Mouse (Mus musculus): ENCODE results near the gene Fam240a. TPM values are rescaled to one million over a fixed set of nuclear protein-coding genes. Genes with fewer than 3 reads are reported as not detected.
A peak's percentile ranks its signal among the peaks of the same experiment; 100 is the strongest.

The Fam240a gene
- polyA plus RNA-seq, 1 experiment from 2014 or later: not detected

DNA sequence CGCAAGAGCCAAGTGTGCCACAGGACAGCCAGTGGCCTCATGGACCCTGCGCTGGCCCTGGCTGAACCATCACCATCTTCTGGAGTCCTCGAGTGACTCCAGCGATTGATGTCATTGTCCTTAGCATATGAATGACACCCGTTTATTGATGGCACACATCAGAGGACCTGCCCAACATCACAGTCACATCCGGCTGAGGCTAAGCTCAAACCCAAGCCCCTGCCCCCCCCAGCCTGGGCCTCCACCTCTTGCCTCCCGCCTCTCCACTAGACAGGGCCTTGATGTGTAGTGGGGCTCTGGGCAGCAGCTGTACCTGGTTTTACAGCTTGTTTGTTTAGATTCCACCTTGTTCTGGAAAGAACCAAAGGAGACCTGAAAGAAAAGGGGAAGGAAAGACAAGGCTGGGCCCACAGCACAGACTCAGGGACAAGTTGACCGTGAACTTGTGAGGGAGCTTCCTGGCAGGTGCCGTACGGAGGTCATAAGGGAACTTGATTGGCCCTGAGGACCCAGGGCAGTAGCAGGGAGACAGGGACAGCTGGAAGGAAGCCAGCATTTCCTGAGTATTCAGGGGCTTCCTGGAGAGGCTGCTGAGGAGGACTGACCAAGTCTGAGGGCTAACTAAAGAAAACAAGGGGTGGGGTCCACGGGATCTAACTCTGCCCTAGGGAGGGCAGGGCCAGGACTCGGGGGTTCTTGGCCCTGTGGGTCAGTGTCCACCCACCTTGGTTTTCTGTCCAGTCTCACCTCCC is 25.4 kb downstream of the Fam240a start:
- no peak overlapping the region for H3K9ac ChIP-seq
- H3K4me2 ChIP-seq (replicated peaks): no peak overlapping the region
- no peaks in the 10 kb centered on the region for H3K27me3 ChIP-seq
- no peaks in the 10 kb centered on the region for H3K9me3 ChIP-seq (replicated peaks)
- no peak overlapping the region for H3K27ac ChIP-seq (replicated peaks)
- H3K36me3 ChIP-seq: peaks cover 8% of the 10 kb centered on the region; the same call in 1 of the 2 replicates
- WGBS: 76% methylated on average over 12 of the region's 12 CpGs
- no peak for ATAC-seq (ENCODE audit: insufficient number of reproducible peaks, low FRiP score, low TSS enrichment, low read depth)
- H3K4me1 ChIP-seq: peaks cover 7% of the 10 kb centered on the region
- no peak overlapping the region for H3K4me3 ChIP-seq (replicated peaks)

DNA sequence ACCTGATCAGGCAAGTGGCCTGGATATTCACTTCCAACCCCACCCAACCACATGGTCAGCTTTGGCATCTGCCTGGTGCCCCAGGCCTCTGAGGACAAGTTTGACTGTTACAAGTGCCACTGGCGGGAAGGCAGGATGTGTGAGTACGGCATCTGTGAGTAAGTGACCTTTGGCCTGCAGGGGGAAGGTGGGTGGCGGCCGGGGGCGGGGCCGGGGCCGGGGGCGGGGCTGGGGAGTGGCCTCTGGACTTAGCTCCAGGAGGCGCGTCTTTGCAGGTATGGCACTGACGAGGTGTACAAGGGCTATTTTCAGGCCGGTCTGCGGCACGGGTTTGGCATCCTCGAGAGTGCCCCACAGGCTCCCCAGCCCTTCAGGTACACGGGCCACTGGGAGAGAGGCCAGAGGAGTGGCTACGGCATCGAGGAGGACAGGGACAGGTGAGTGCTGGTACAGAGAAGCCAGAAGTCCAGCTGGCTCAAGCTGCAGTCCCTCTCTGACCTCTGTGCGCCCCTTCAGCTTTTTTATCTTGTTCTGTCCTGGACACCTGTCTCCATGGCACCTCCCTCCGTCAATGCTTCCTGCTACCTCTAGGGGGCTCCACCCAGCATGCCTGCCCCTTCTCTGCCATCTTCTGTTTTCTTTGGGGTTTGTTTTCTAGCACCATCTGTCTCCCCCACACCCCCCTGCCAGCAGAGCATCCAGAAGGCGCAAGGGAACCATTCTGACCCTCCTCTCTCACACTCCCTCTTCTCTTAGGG is 26.5 kb downstream of the Fam240a start:
- Histone ChIP-seq H3K4me2 (replicated peaks) (no peak overlapping the region), H3K4me3 (replicated peaks) (no peak overlapping the region), H3K9me3 (replicated peaks) (no peaks in the 10 kb centered on the region), H3K36me3 (peaks cover 8% of the 10 kb centered on the region; the same call in 1 of the 2 replicates), H3K4me1 (peaks cover 4% of the 10 kb centered on the region), H3K9ac (no peak overlapping the region), H3K27ac (replicated peaks) (no peak overlapping the region), H3K27me3 (no peaks in the 10 kb centered on the region)
- 15% methylated on average over 21 of the region's 21 CpGs for WGBS
- ATAC-seq (ENCODE audit: insufficient number of reproducible peaks, low FRiP score, low TSS enrichment, low read depth): no peak

DNA sequence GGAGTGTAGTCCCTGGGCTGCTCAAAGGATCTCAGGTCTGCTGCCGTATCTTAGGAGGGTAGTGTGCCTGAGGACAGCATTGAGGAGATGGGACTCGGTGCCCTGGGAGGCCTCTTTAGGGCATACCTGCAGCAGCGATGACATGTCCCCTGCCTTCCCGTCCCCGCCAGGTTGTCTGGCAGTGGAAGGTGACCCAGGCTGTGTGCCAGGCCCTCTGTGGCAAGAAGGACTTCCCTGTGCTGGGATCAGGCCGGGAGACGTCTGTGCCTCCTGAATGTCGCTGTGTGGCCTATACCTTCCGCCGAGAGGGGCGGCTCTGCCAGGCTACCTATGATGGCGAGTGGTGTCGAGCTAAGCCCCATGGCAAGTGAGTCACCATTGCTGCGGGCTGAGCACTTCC is 27.7 kb downstream of the Fam240a start:
- 88% methylated on average over 14 of the region's 14 CpGs for WGBS
- no peaks in the 10 kb centered on the region for H3K27me3 ChIP-seq
- no peak for ATAC-seq (ENCODE audit: insufficient number of reproducible peaks, low FRiP score, low TSS enrichment, low read depth)
- peaks cover 4% of the 10 kb centered on the region for H3K4me1 ChIP-seq
- H3K36me3 ChIP-seq: peaks cover 8% of the 10 kb centered on the region; the same call in 1 of the 2 replicates
- no peak overlapping the region for H3K4me2 ChIP-seq (replicated peaks)
- H3K27ac ChIP-seq (replicated peaks): no peak overlapping the region
- H3K9me3 ChIP-seq (replicated peaks): no peaks in the 10 kb centered on the region
- H3K9ac ChIP-seq: no peak overlapping the region
- H3K4me3 ChIP-seq (replicated peaks): no peak overlapping the region

DNA sequence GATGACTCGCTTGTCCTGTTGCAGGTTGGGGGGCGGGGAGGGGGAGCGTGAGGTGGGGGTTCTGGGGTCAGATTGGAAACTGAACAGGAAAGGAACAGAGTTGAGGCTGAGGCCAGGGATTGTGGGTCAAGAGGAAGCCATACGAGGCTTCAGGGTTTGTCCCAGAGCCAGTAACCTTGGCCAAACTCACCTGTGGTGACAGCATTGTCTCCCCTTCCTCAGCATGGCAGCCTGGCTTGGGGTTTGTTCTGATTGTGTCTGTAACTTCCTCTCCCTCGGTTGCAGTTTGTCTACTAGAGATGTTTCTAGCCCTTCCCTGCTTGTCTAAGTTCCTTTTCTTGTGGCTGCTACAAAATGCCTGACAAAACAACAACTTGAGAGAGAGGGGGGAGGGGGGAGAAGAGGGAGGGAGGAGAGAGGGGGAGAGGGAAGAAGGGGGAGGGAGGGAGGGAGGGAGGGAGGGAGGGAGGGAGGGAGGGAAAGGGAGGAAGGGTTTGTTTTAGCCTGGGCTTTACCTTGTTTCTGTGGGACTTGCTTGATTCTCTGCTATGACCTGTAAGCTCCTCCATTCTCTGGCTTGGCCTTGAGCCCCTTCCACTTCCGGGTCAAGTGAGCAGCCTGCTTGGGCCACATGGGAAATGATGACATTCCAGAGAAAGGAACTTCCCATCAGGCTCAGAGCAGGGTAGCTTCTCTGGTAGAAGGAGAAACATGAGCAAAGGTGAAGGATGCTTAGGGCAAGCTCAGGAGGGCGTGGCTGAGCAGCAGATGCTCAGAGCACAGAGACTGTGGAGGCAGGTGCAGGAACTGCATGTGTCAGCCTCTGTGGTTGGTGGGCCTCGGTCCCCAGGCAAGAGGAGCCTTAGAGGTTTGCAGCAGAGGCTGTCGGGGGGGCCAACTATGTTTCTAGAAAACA is 29.0 kb downstream of the Fam240a start:
- no peak for ATAC-seq (ENCODE audit: insufficient number of reproducible peaks, low FRiP score, low TSS enrichment, low read depth)
- H3K27ac ChIP-seq (replicated peaks): no peak overlapping the region
- no peak overlapping the region for H3K4me2 ChIP-seq (replicated peaks)
- no peak overlapping the region for H3K4me3 ChIP-seq (replicated peaks)
- 58% methylated on average over 9 of the region's 9 CpGs for WGBS
- H3K36me3 ChIP-seq: peaks cover 4% of the 10 kb centered on the region; the same call in 1 of the 2 replicates
- H3K9ac ChIP-seq: no peak overlapping the region
- H3K9me3 ChIP-seq (replicated peaks): no peaks in the 10 kb centered on the region
- H3K27me3 ChIP-seq: no peaks in the 10 kb centered on the region
- peaks cover 4% of the 10 kb centered on the region for H3K4me1 ChIP-seq

DNA sequence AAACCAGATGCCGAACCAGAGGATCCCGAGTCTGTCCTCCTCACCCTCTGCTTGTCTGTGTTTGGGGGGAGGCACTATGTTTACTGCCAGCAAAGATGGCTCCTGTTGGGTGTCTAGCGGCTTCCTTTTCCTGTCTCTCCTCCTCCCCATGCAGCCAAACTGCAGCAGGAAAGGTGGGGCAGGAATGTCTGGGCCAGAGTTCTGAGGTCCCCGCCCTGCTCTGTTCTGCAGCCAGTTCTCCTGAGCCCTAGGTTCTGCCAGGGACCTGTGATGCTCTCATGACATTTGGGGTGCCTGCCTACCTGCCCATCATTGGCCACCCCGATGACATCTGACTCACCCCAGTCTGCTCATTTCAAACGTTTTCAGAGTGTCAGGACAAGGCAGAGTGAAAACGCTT is 34.7 kb downstream of the Fam240a start:
- H3K9ac ChIP-seq: no peak overlapping the region
- H3K27me3 ChIP-seq: 0 out of 2 replicates have a peak, but pooled peaks cover 5% of the 10 kb centered on the region
- no peak overlapping the region for H3K4me3 ChIP-seq (replicated peaks)
- H3K36me3 ChIP-seq: no peaks in the 10 kb centered on the region
- H3K4me1 ChIP-seq: peaks cover 32% of the 10 kb centered on the region
- 69% methylated on average over 7 of the region's 7 CpGs for WGBS
- H3K4me2 ChIP-seq (replicated peaks): no peak overlapping the region
- H3K9me3 ChIP-seq (replicated peaks): no peaks in the 10 kb centered on the region
- no peak for ATAC-seq (ENCODE audit: insufficient number of reproducible peaks, low FRiP score, low TSS enrichment, low read depth)
- no peak overlapping the region for H3K27ac ChIP-seq (replicated peaks)

DNA sequence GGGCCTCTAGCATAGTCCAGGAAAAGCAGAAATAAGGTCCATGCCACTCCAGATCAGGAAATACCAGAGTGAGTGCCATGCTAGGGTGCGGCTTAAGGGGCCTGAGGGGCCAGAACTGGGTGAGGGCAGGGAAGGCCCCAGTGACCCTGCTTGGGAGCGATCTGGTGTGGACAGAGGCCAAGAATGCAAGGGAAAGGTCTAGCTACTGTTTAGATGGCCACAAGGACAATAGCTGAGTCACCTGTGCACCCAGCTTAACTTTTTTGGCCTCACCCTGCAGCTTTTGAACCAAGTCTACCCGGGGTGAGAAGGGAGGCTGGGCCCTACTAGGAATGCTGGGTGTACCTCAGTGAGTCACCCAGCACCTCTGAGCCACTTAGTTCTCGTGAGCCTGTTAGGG is 35.9 kb downstream of the Fam240a start:
- WGBS: 65% methylated on average over 4 of the region's 4 CpGs
- ATAC-seq (ENCODE audit: insufficient number of reproducible peaks, low FRiP score, low TSS enrichment, low read depth): no peak
- peak overlapping the region; percentile 88 for H3K4me2 ChIP-seq (replicated peaks)
- H3K4me1 ChIP-seq: peaks cover 32% of the 10 kb centered on the region
- 0 out of 2 replicates have a peak, but pooled peaks cover 5% of the 10 kb centered on the region for H3K27me3 ChIP-seq
- peak overlapping the region; percentile 61 for H3K4me3 ChIP-seq (replicated peaks)
- no peaks in the 10 kb centered on the region for H3K9me3 ChIP-seq (replicated peaks)
- no peak overlapping the region for H3K27ac ChIP-seq (replicated peaks)
- no peaks in the 10 kb centered on the region for H3K36me3 ChIP-seq
- peak overlapping the region; percentile 35; the same call in 1 of the 2 replicates for H3K9ac ChIP-seq

DNA sequence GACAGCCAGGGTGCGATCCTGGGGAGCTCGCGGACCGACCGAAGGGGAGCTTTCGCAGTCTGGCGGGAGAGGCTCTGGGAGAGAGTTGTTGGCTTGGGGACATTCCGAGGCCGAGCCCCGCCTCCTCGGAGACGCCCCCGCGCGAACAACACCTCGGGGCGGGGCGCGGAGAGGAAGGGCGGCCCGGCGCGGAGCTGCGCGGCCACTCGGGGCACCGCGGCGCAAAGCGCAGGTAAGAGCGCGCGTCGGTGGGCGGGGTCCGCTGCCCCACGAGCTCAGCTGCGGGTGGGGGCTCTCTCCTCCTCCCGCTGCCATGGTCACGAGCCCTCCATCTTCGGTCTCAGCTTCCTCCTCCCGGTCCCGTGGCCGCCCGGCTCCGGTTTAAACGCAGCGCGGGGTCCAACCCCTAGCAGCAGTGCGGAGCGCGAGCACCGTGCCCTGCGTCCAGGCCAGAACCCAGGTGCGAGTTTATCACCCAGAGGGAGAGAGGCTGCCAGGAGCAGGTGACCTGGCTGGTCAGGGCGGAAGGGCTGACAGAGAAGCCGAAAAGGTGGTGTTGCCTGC is 36.6 kb downstream of the Fam240a start, which contains the start of gene Tmie:
Tmie (minus strand) TSS at position 116 of the 564 bp plus-strand sequence.
- Histone ChIP-seq H3K27ac (replicated peaks) (peak within 1 kb of the TSS; percentile 73; the same call in 1 of the 2 replicates), H3K27me3 (0 out of 2 replicates have a peak, but pooled peaks cover 5% of the 10 kb centered on the region), H3K9me3 (replicated peaks) (no peaks in the 10 kb centered on the region), H3K4me3 (replicated peaks) (peak within 1 kb of the TSS; percentile 61), H3K9ac (peak within 1 kb of the TSS; percentile 35), H3K36me3 (no peaks in the 10 kb centered on the region), H3K4me2 (replicated peaks) (peak within 1 kb of the TSS; percentile 88), H3K4me1 (peaks cover 39% of the 10 kb centered on the region)
- ATAC-seq (ENCODE audit: insufficient number of reproducible peaks, low FRiP score, low TSS enrichment, low read depth): peak; percentile 73
- WGBS: under 1% methylated on average over 48 of the region's 57 CpGs

DNA sequence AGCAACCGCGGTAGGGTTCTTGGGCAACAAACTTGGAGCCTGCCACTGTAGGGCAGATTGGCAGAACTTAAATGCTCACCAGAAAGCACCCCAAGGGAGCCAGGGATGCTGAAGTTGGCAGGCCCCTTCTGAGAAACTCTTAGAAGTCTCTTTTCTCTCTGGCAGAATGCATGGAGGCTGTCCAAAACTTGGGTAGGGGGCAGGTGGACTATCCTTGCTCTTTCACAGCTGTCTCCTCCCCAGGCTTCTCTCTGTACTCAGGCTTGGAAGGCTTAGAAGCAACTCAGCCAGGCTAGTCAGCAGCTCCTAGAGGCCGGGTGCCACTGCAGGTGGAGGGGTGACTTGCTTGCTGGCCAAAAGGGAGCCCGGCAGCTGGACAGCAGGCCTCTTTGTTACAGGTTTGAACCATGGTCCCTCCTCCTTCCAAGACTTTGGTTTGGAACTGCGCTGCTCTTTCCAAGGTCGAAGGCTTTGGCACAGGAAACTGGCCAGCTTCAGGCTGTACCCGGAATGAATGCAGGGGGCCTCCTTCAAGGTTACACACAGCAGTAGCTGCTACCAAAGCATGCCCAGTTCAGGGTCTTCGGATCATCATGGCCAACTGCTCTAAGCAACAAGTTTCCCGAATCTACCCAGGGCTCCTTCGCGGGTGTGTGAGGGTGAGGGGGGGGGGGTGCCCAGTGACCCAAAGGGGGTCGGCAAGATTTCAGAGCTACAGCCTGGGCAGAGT is 37.3 kb downstream of the Fam240a start, which contains the start of gene Als2cl:
Als2cl (plus strand) TSS at position 680 of the 730 bp plus-strand sequence.
- Histone ChIP-seq H3K4me3 (replicated peaks) (peak within 1 kb of the TSS; percentile 61), H3K9me3 (replicated peaks) (no peaks in the 10 kb centered on the region), H3K9ac (peak within 1 kb of the TSS; percentile 35), H3K4me1 (peaks cover 47% of the 10 kb centered on the region), H3K27ac (replicated peaks) (peak within 1 kb of the TSS; percentile 73; the same call in 1 of the 2 replicates), H3K27me3 (peaks cover 5% of the 10 kb centered on the region; the same call in 1 of the 2 replicates), H3K36me3 (no peaks in the 10 kb centered on the region), H3K4me2 (replicated peaks) (peak within 1 kb of the TSS; percentile 88)
- no peak for ATAC-seq (ENCODE audit: insufficient number of reproducible peaks, low FRiP score, low TSS enrichment, low read depth)
- WGBS: 12% methylated on average over 12 of the region's 12 CpGs

DNA sequence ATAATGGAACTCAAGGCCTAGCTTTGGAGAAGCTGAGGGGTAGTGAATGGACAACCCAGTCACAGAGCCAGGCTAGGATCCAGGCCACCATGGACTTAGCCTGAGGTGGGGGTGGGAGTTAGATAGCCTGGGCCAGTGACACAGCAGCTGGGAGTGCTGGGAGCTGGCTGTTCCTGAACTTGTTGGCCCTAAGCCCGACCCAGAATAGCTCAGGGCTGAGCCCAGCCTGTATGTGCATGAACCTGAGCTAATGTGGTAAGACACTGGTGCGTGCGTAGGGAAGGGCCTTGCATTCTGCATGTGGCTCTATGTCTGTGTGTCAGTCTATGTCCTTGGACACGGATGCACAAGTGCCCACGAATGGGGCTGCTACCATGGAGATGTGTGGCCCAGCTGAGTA is 38.8 kb downstream of the Fam240a start:
- Histone ChIP-seq H3K9ac (no peak overlapping the region), H3K4me1 (peaks cover 57% of the 10 kb centered on the region), H3K27me3 (peaks cover 19% of the 10 kb centered on the region), H3K4me3 (replicated peaks) (no peak overlapping the region), H3K9me3 (replicated peaks) (no peaks in the 10 kb centered on the region), H3K36me3 (no peaks in the 10 kb centered on the region), H3K27ac (replicated peaks) (no peak overlapping the region), H3K4me2 (replicated peaks) (0 out of 2 replicates have a peak overlapping the region, but pooled peaks have one; percentile 0)
- no peak for ATAC-seq (ENCODE audit: insufficient number of reproducible peaks, low FRiP score, low TSS enrichment, low read depth)
- 79% methylated on average over 5 of the region's 5 CpGs for WGBS

DNA sequence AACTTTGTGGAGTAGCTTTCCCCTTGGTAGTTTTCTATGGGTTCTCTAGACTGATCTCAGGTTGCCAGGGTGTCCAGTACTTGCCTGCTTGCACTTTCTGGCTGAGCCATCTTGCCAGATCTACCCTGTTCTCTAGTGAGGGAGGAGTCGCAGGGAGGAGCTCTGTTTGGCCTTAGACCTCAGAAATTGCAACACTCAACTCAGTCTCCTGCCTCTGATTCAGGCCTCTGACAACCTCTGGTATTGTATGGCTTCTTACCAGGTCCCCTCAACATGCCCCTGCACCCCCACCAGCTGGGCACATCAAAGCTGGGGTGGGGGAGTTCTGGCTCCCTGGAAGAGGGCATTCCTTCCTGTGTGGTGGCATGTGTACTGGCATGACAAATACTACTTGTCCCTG is 39.3 kb downstream of the Fam240a start:
- WGBS: 91% methylated on average over 1 of the region's 1 CpGs
- H3K36me3 ChIP-seq: no peaks in the 10 kb centered on the region
- no peak overlapping the region for H3K27ac ChIP-seq (replicated peaks)
- no peak overlapping the region for H3K4me3 ChIP-seq (replicated peaks)
- no peaks in the 10 kb centered on the region for H3K9me3 ChIP-seq (replicated peaks)
- ATAC-seq (ENCODE audit: insufficient number of reproducible peaks, low FRiP score, low TSS enrichment, low read depth): no peak
- H3K27me3 ChIP-seq: peaks cover 21% of the 10 kb centered on the region
- no peak overlapping the region for H3K4me2 ChIP-seq (replicated peaks)
- H3K4me1 ChIP-seq: peaks cover 57% of the 10 kb centered on the region
- no peak overlapping the region for H3K9ac ChIP-seq

Data from embryonic facial prominence, embryonic 15.5 days (tissue).